Mouse (Mus musculus) heart, embryonic 13.5 days (tissue): ENCODE data around the gene Fgfr1op. TPM values are rescaled to one million over a fixed set of nuclear protein-coding genes. Genes with fewer than 3 reads are reported as not detected.
"Not testable (repeated sequence)": the region's sequence is repeated elsewhere in the genome, so short reads cannot be mapped to it uniquely, and the experiment has no call there.

Experiments
- ATAC-seq: fragments of 200-750 bp; cut with Nextera tagmentation; 2 replicates; pipeline ENCODE4 v1.8.0; 2017; ENCODE audit warnings: moderate TSS enrichment; ENCODE audit not compliant: insufficient number of reproducible peaks, low FRiP score, low TSS enrichment; ENCODE audit errors: extremely low read depth
- H3K27ac ChIP-seq: fragments of 300-500 bp; sonication (generic); replicated peaks from 2 replicates; pipeline ENCODE4 v1.5.1; 2015; ENCODE audit warnings: moderate library complexity, mild to moderate bottlenecking, inconsistent platforms
- H3K27me3 ChIP-seq: fragments of 300-500 bp; sonication (generic); replicated peaks from 2 replicates; pipeline ENCODE4 v1.6.1; 2015; ENCODE audit warnings: mild to moderate bottlenecking, inconsistent platforms
- H3K36me3 ChIP-seq: fragments of 300-500 bp; sonication (generic); 2 replicates; pipeline ENCODE4 v1.6.1; 2015; ENCODE audit warnings: mild to moderate bottlenecking, inconsistent platforms
- H3K4me1 ChIP-seq: fragments of 300-500 bp; sonication (generic); 2 replicates; pipeline ENCODE4 v1.6.1; 2015; ENCODE audit warnings: inconsistent platforms
- H3K4me2 ChIP-seq: fragments of 300-500 bp; sonication (generic); 2 replicates; pipeline ENCODE4 v1.6.1; 2015; ENCODE audit warnings: inconsistent platforms, mild to moderate bottlenecking, moderate library complexity
- H3K4me3 ChIP-seq: fragments of 300-500 bp; sonication (generic); 2 replicates; pipeline ENCODE4 v1.5.1; 2015; ENCODE audit warnings: moderate library complexity, mild to moderate bottlenecking, inconsistent platforms
- H3K9ac ChIP-seq: fragments of 300-500 bp; sonication (generic); 2 replicates; pipeline ENCODE4 v1.6.1; 2015; ENCODE audit warnings: inconsistent platforms, mild to moderate bottlenecking, moderate library complexity
- H3K9me3 ChIP-seq: fragments of 300-500 bp; sonication (generic); 2 replicates; pipeline ENCODE4 v1.6.1; 2016; ENCODE audit warnings: inconsistent platforms
- WGBS: fragments of 180-500 bp; shearing (Covaris S2); methylation state at CpG from one replicate; pipeline ENCODE4 v1.1.7; 2015; ENCODE audit warnings: mixed read lengths; 5-methylcytosine and 5-hydroxymethylcytosine counted together
- polyA plus RNA-seq: library from polyadenylated mRNA; unstranded; fragments of >200 nt; fragmentation: Nextera tagmentation; extraction: Ambion mirVana; gene quantifications from 2 replicates; pipeline ENCODE4 v1.2.1, GENCODE M21; 2015

Gene Fgfr1op
- polyA plus RNA-seq, 1 experiment from 2014 or later, result 19.7 TPM

GRCm38 (mm10) chr17:8177090-8177489 is 11.8 kb downstream of the Fgfr1op start:
- Histone ChIP-seq H3K4me3 (no peak overlapping the region), H3K27me3 (no peaks in the 10 kb centered on the region), H3K4me1 (no peaks in the 10 kb centered on the region), H3K9me3 (no peaks in the 10 kb centered on the region), H3K4me2 (no peak overlapping the region), H3K36me3 (peaks cover 89% of the 10 kb centered on the region), H3K9ac (no peak overlapping the region), H3K27ac (no peak overlapping the region)
- no peak for ATAC-seq
- 93% methylated on average over 5 of the region's 5 CpGs for WGBS

- Histone ChIP-seq H3K4me1 (peaks cover 21% of the 10 kb centered on the region), H3K4me2 (no peak overlapping the region), H3K27me3 (no peaks in the 10 kb centered on the region), H3K4me3 (no peak overlapping the region), H3K9ac (no peak overlapping the region), H3K36me3 (peaks cover 85% of the 10 kb centered on the region), H3K27ac (peak overlapping the region; percentile 70), H3K9me3 (no peaks in the 10 kb centered on the region)
- WGBS, result 53% methylated on average over 5 of the region's 5 CpGs
- no peak for ATAC-seq
Measured at GRCm38 (mm10) chr17:8183815-8184214, 18.5 kb downstream of the Fgfr1op start.

GRCm38 (mm10) chr17:8184217-8184616 is 18.9 kb downstream of the Fgfr1op start:
- Histone ChIP-seq H3K27ac (peak overlapping the region; percentile 70), H3K4me1 (peaks cover 21% of the 10 kb centered on the region), H3K4me3 (no peak overlapping the region), H3K36me3 (peaks cover 86% of the 10 kb centered on the region), H3K9me3 (no peaks in the 10 kb centered on the region), H3K27me3 (no peaks in the 10 kb centered on the region), H3K9ac (peak overlapping the region; percentile 21; the same call in 1 of the 2 replicates), H3K4me2 (no peak overlapping the region)
- ATAC-seq, result no peak
- WGBS, result 50% methylated on average over 7 of the region's 7 CpGs

- H3K36me3 ChIP-seq, result peaks cover 74% of the 10 kb centered on the region
- WGBS, result 67% methylated on average over 8 of the region's 8 CpGs
- H3K9me3 ChIP-seq, result no peaks in the 10 kb centered on the region
- no peak for ATAC-seq
- H3K27me3 ChIP-seq, result no peaks in the 10 kb centered on the region
- H3K4me1 ChIP-seq, result peaks cover 12% of the 10 kb centered on the region
- H3K9ac ChIP-seq, result peak overlapping the region; percentile 50
- H3K27ac ChIP-seq, result peak overlapping the region; percentile 73
- no peak overlapping the region for H3K4me3 ChIP-seq
- H3K4me2 ChIP-seq, result no peak overlapping the region
Measured at GRCm38 (mm10) chr17:8193678-8194077, 28.4 kb downstream of the Fgfr1op start.

GRCm38 (mm10) chr17:8195685-8196376 is 30.5 kb downstream of the Fgfr1op start:
- H3K9me3 ChIP-seq, result no peaks in the 10 kb centered on the region
- no peak overlapping the region for H3K9ac ChIP-seq
- no peak overlapping the region for H3K4me2 ChIP-seq
- no peak overlapping the region for H3K4me3 ChIP-seq
- no peaks in the 10 kb centered on the region for H3K27me3 ChIP-seq
- 76% methylated on average over 8 of the region's 8 CpGs for whole genome bisulfite sequencing
- H3K27ac ChIP-seq, result no peak overlapping the region
- ATAC-seq, result no peak
- peaks cover 6% of the 10 kb centered on the region for H3K4me1 ChIP-seq
- peaks cover 53% of the 10 kb centered on the region for H3K36me3 ChIP-seq

GRCm38 (mm10) chr17:8197652-8198051 is 32.4 kb downstream of the Fgfr1op start:
- no peak overlapping the region for H3K4me2 ChIP-seq
- 63% methylated on average over 3 of the region's 3 CpGs for WGBS
- ATAC-seq, result no peak
- H3K27me3 ChIP-seq, result no peaks in the 10 kb centered on the region
- no peak overlapping the region for H3K9ac ChIP-seq
- peaks cover 6% of the 10 kb centered on the region for H3K4me1 ChIP-seq
- H3K27ac ChIP-seq, result no peak overlapping the region
- H3K4me3 ChIP-seq, result no peak overlapping the region
- H3K36me3 ChIP-seq, result peaks cover 39% of the 10 kb centered on the region
- no peaks in the 10 kb centered on the region for H3K9me3 ChIP-seq

GRCm38 (mm10) chr17:8199067-8199935 is 34.0 kb downstream of the Fgfr1op start:
- Histone ChIP-seq H3K27me3 (no peaks in the 10 kb centered on the region), H3K9me3 (no peaks in the 10 kb centered on the region), H3K4me1 (no peaks in the 10 kb centered on the region), H3K9ac (no peak overlapping the region), H3K27ac (no peak overlapping the region), H3K4me2 (no peak overlapping the region), H3K36me3 (peaks cover 26% of the 10 kb centered on the region), H3K4me3 (no peak overlapping the region)
- ATAC-seq, result no peak
- 82% methylated on average over 11 of the region's 11 CpGs for WGBS

GRCm38 (mm10) chr17:8199936-8200330 is 34.6 kb downstream of the Fgfr1op start:
- Histone ChIP-seq H3K27me3 (no peaks in the 10 kb centered on the region), H3K9me3 (no peaks in the 10 kb centered on the region), H3K36me3 (peaks cover 19% of the 10 kb centered on the region), H3K4me3 (no peak overlapping the region), H3K4me2 (no peak overlapping the region), H3K4me1 (no peaks in the 10 kb centered on the region), H3K27ac (no peak overlapping the region), H3K9ac (no peak overlapping the region)
- no peak for ATAC-seq
- WGBS, result 80% methylated on average over 1 of the region's 1 CpGs

GRCm38 (mm10) chr17:8203487-8203886 is 38.2 kb downstream of the Fgfr1op start:
- Histone ChIP-seq H3K4me1 (no peaks in the 10 kb centered on the region), H3K4me2 (no peak overlapping the region), H3K27ac (no peak overlapping the region), H3K36me3 (no peaks in the 10 kb centered on the region), H3K9ac (no peak overlapping the region), H3K9me3 (no peaks in the 10 kb centered on the region), H3K27me3 (no peaks in the 10 kb centered on the region), H3K4me3 (no peak overlapping the region)
- 59% methylated on average over 1 of the region's 1 CpGs for WGBS
- ATAC-seq, result no peak

GRCm38 (mm10) chr17:8205221-8205631 is 39.9 kb downstream of the Fgfr1op start:
- H3K27me3 ChIP-seq, ATAC-seq, H3K36me3 ChIP-seq, H3K9me3 ChIP-seq, H3K4me3 ChIP-seq, H3K27ac ChIP-seq, H3K4me1 ChIP-seq, H3K9ac ChIP-seq, H3K4me2 ChIP-seq: not testable (repeated sequence)
- WGBS, result 63% methylated on average over 1 of the region's 1 CpGs

GRCm38 (mm10) chr17:8206691-8207090 is 41.4 kb downstream of the Fgfr1op start:
- Histone ChIP-seq H3K9ac (no peak overlapping the region), H3K27ac (no peak overlapping the region), H3K9me3 (no peaks in the 10 kb centered on the region), H3K27me3 (peaks cover 4% of the 10 kb centered on the region), H3K36me3 (no peaks in the 10 kb centered on the region), H3K4me1 (no peaks in the 10 kb centered on the region), H3K4me3 (no peak overlapping the region), H3K4me2 (no peak overlapping the region)
- 64% methylated on average over 5 of the region's 5 CpGs for WGBS
- no peak for ATAC-seq
